Mouse (Mus musculus): ENCODE measurements around the gene Zp1. TPM values are rescaled to one million over a fixed set of nuclear protein-coding genes. Genes with fewer than 3 reads are reported as not detected.
A peak's percentile ranks its signal among the peaks of the same experiment; 100 is the strongest.

Gene Zp1
- total RNA-seq, 2 experiments from 2014 or later, result not detected

DNA sequence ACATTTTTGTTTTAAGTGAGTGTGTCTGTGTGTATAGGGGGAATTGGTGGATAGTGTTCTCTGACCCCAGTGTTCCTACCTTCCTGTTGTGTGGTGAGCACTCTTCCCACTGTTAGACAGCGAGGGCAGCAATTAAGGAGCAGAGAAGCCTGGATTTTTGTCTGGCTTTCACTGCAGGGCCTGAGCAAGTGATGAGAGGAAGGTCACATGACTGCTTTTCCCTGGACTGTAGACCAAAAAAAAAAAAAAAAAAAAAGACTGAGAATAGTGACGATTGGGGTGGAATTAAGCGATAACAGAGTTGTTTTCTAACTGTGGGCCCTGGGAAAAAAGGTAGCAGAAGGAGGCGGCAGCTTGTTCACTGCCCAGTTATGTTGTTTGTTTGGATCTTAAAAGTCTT is 6.2 kb upstream of the Zp1 start:
- intact Hi-C loops (cut with DNase I), result no loop called here
- no peak for DNase-seq

DNA sequence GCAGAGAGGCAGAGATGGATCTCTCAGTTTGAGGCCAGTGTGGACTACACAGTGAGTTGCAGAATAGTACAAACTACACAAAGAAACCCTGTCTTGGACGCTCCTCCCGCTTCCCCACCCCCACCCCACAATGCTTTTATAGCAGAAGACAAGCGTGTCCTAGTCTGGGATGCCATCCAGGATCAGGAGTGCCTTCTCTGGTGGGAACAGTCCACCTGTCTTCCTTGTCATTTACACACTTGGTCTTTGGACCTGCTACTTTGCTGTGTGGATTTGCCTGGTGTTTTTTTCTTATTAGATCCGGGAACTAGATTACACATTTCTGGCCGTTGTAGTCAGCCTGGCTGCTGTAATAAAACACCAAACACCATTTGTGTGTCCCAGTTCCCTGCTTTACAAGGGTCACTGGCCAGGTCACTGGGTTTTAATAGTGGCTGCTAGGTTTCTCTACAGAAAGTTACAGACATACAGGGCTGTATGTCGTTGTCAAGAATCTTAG is 5.7 kb upstream of the Zp1 start:
- DNase-seq, result no peak
- intact Hi-C loops (cut with DNase I), result no loop called here

DNA sequence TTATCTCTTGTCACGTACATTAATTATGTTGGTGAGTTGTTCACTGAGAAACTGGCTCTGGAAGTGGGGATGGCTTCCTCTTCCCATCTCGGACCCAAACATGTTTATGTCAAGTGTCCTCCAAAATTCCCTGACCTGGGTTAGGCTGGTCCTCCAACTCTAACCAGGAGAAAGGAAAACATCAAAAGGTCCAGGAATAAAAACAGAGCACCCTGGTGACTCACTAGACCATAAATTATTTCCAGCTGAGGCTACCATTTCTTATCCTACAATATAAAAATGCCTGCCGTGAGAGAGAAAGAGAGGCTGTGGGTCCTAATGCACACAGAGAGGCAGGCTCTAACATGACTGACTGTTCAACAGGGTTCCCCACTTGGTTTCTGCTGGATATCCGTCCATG is 3.8 kb upstream of the Zp1 start:
- no peak for DNase-seq
- intact Hi-C loops (cut with DNase I), result no loop called here

DNA sequence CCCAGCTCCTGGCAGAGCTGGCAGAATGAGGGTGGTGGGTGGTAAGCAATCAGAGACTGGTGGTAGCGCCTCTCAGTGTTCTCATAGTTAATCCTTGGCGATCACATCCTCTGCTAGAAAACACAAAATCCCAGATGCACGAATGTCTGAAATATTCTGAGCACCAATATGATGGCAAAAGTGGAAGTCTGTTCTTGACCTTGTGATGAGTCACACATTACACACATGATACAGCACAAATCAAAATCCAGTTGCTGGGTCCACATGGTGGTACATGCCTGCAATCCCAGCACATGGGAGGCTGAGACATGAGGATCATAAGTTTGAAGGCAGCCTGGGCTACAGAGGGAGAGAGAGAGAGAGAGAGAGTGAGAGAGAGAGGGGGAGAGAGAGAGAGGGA is 626 bp upstream of the Zp1 start:
- DNase-seq, result no peak
- intact Hi-C loops (cut with DNase I), result no loop called here

DNA sequence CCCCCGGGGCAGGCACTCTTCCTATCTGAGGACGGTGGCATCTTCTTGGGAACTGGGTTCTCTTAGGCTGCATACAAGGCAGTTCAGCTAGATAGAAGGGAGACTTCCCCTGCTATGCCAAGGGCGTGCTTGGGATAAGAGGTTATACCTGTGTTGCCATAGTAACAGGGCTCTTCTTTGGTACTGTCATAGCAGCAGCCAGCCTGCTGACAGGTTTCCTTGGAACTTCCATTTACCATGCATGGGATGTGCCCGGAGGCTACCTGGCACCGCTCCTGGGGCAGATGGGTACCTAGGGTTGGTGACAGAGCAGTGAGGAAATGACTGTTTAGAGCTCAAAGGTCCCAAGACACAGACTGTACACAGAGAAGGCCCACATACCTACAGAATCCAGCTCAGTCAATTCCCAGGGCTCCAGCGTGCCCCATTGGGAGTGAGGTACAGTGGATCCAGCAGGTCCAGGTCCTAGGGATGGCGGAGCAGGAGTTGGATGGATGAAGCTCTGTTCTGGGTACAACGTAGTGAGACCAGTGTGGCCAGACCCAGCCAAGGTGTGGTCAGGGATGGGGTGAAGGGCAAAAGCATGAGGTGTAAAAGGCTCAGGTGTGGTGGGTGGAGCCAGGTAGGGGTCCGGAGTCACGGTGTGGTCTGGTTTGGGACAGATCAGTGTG is 2.0 kb downstream of the Zp1 start:
- intact Hi-C loops (cut with DNase I), result no loop called here

DNA sequence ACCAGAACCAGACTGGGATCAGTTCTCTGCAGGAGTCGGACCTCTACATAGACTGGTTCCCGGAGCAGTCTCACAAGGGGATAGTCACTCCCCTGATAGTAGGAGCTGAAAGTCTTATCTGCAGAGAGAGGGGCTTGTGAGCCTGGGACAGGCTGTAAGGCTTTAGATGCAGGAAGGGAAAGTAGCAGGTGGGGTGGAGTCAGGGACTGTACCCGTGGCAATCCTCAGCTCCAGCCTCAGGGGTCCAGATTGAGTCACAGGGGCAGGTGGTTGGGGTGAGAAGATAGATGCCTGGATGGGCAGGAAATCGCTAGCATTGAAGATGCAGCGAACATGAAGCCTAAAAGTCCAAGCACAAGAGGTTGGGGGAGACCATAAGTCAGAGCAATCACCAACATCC is 3.9 kb downstream of the Zp1 start:
- intact Hi-C loops (cut with DNase I), result no loop called here
- no peak for DNase-seq

More for the DNA sequence above, 2.0 kb downstream of the Zp1 start:
- DNase-seq, result no peak

DNA sequence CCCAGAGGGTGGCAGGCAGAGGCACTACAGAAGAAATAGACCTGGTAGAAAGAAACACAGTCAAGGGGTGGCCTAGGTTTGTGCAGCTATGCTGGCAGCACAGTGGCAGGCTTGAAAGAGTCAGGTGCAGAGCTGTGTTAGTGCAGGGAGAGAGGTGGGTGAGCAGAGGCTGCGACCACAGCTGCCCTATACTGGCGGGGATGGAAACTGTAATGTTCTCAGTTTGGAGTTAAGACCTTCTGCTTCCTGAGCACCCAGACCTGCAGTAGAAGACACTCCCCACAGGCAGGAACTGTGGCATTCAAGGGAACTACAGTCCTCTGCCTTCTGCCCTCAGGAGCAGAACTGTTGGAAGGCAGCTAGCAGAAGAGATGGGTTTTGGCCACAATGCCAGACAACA is 5.6 kb downstream of the Zp1 start:
- intact Hi-C loops (cut with DNase I), result loop anchor here (5.0 kb wide), 2 partner anchors 32 to 47 kb away; partner anchors contain the start of gene Ccdc86
- no peak for DNase-seq

DNA sequence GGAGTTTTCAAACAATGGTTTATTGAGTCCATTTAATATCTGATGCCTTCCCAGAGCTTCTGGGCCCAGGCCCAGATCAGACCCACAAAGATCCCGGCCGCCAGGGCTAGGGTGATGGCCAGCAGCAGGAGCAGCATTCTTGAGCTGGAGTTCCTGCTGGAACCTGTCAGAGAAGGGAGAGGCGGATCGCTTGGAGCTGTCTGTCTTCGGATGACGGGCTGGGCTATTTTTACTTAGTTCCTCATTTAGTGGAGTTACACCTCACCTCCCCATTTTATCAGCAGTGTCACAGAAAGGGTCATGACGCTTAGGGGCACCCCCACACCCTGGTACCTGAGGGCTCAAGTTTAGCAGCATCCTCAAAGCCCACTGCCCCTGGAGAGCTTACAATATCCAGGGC is 6.1 kb downstream of the Zp1 start:
- no peak for DNase-seq
- intact Hi-C loops (cut with DNase I), result loop anchor here (5.0 kb wide), 2 partner anchors 33 to 48 kb away; partner anchors contain the start of gene Ccdc86

DNA sequence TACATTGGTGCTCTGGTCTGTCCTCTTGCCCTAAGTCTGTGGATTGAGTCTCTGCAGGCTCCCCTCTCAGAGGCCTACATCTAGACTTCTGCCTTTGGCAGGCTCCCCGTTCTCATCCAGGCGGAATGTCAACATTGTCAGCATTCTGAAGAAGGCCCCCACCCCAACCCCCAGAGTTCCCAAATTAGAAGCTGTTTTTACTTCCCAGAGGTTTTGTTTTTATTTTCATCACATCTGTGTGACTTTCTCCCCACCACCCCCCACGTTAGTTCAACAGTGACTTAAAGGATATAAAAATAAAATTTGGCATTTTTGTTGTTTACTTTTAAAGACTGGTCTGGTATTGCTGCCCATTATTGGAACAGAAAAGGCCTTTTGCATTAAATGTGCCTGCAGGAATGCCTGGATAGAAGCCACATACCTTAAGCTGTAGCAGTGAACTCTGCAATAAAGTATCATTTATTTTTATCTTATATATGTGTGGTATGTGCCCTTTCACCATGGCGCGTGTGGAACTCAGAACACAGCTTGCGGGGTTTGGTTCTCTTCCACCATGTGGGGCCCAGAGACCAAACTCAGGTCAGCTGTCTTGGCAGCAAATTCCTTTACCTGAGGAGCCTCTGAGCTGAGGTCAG is 11.2 kb downstream of the Zp1 start:
- no peak for DNase-seq
- intact Hi-C loops (cut with DNase I), result no loop called here

DNA sequence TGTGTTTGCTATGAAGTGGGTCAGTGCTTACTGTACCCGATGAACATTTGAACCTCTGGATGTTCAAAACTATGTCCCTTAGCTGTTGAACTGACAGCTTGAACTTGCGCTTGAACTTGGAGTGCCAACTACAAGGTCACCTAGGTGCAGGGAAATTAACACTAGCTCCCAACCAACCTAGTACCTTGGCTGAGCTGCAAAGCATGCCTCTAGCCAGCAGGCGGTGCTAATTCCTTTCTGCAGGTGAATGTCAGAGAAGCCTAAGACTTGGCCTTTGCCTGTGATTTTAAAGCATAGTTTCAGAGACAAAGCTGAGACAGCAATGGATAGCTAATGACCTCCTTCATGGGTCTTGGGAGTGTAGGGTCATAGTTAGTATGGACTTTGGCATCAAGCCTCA is 12.5 kb downstream of the Zp1 start:
- DNase-seq, result peak in 1 of 2 experiments; percentile 31
- intact Hi-C loops (cut with DNase I), result no loop called here

DNA sequence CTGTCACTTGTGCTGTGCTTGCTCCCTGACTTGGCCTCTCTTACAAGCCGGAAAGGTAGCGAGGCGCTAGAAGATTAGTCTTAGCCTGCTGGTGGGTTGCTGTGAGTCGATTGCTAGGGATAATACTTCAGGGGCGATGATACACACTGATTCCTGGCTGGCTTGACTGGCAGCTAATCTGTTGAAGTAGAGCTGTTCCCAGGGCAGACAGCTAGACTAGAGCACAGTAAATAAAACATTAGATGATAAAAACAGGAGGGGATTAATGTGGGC is 14.8 kb downstream of the Zp1 start:
- no peak for DNase-seq
- intact Hi-C loops (cut with DNase I), result no loop called here

DNA sequence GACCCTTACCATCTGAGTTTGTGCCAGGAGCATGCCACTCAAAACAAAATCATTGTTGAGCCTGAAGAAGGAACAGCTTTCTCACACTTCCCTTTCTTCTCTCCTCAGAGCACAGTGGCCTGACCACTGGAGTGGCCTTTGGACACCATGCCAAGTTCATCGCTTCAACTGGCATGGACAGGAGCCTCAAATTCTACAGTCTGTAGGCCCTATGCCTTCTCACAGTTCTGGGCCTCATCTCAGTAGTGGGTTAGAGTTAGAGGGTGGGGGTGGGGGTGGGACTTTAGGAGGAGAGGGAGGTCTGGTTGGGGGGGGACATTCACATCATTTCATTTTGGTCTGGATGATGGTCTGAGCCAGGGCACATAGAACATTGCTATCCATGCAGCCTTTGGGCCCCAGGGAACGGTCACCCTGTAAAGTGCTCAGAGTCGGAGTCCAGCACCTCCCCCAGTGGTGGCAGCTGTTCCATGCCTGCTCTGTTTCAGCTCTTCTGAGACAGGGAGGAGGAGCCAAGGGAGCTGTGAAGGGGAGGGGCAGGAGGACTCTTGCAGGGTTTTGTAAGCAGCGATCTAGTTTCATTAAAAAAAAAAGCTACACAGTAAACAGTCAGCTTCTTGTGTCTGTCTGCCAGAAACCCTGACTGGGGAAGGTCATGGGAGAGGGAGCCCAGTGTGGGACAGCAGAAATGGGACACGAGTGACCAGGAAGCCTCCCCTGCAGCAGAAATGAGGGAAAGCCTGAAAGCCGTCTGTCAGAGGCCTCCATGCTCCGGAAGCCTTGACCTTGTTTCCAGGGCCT is 15.3 kb downstream of the Zp1 start:
- intact Hi-C loops (cut with DNase I), result no loop called here
- DNase-seq, result peak; percentile 50 to 69

DNA sequence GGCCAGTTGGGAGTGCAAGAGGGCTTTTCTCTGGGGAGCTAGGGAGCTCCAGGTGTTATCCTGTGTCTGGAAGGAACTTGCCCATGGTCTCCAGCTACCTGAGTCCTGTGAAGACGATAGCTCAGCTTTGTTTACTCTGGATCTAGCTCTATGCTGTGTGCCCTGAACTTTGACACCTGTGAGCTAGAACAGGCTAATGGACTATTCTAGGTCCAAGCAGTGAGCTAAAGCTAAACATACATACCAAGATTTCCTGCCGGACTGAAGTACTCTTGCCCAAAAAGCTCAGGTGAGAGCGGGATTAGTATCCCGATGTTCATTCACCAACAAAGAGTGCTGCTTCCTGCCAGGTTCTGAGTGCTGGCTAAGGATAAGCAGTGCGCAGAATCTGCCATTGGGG is 15.9 kb downstream of the Zp1 start:
- no peak for DNase-seq
- intact Hi-C loops (cut with DNase I), result no loop called here

DNA sequence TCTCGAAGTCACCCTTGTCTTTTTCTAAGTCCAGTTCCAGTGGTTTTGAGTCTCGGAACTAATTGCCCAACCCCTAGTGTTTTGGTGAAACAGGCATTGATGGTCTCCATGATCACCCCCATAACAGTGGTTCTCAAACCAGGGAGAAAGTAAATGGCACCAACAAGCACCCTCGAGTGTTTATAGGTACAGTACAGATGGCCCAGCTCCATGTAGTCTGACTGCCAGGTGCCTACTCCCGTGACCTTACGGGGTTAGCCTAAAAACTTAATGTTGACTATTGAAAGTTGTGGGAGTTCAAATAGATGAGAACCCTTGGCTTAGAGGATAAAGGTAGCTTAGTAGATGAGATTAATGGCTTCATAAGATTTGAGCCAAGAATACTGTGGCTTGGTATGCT is 19.4 kb downstream of the Zp1 start:
- no peak for DNase-seq
- intact Hi-C loops (cut with DNase I), result no loop called here

DNA sequence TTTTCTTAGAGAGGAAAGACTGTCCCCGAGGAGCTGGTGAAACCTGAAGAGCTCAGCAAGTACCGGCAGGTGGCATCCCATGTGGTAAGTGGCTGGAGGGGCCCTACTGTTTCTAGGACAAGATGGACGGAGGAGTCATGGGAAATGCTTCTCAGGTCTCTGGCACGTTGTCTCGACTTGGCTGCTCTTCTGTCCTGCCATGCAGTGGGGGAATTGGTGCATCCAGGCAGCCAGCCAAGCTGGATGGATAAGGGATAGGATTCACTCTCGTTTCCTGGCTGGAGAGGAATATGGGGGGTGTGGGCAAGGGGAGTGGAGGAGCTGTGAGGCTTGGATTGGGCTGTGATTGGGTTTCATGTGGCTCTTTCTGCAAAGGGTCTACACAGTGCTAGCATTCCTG is 20.1 kb downstream of the Zp1 start:
- intact Hi-C loops (cut with DNase I), result no loop called here
- peak; percentile 38 to 46 for DNase-seq

DNA sequence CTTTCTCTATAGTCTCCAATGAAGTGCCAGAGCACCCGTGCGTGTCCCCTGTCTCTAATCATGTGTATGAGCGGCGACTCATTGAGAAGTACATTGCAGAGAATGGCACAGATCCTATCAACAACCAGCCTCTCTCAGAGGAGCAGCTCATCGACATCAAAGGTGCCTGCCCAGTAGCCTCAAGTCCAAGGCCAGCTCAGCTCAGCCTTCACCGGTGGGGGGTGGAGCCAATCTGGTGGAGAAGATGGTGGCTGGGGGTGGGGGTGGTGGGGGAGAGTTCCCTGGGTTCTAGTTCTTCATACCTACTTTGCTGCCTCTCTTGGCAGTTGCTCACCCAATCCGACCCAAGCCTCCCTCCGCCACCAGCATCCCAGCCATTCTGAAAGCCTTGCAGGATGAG is 22.9 kb downstream of the Zp1 start:
- no peak for DNase-seq
- intact Hi-C loops (cut with DNase I), result no loop called here

DNA sequence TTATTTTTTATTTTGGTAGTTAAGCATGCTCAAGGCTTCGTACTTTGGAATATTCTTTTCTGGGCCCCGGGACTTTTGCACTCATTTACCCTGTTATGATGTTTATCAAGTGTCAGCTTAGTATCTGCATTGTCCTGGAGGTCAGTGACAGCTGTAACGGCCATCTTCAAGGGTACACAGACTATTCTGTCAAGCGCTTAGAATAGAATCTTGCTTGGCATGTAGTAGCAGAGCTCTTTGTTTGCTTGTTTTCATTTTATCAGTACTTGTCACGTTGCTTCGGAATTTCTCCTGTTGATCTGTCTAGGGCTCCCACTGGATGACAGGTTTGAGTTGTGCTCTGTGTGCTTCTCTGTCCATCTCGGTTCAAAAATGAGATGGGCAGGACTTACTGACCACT is 23.6 kb downstream of the Zp1 start:
- DNase-seq, result no peak
- intact Hi-C loops (cut with DNase I), result no loop called here

DNA sequence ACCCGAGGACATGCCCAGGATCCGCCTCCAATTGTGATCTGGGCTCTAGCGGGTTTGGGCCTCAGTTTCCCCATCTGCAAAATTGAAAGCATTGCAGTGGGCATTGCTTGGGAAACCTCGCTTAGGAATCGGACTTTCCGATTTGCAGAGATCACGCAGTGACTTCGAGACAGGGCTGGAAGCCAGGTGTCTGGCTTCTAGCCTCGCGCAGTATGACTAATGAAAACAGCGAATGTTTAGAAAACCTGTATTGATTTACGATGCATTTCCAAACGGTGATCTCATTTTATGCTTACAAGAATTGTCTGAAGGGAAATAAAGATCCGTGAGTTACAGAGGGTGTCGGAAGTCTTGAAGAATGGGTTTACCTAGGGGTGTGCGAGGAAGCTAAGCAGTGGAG is 24.7 kb downstream of the Zp1 start:
- no peak for DNase-seq
- intact Hi-C loops (cut with DNase I), result loop anchor here (2.0 kb wide), 1 partner anchor 15 kb away; no protein-coding TSS in a partner anchor

DNA sequence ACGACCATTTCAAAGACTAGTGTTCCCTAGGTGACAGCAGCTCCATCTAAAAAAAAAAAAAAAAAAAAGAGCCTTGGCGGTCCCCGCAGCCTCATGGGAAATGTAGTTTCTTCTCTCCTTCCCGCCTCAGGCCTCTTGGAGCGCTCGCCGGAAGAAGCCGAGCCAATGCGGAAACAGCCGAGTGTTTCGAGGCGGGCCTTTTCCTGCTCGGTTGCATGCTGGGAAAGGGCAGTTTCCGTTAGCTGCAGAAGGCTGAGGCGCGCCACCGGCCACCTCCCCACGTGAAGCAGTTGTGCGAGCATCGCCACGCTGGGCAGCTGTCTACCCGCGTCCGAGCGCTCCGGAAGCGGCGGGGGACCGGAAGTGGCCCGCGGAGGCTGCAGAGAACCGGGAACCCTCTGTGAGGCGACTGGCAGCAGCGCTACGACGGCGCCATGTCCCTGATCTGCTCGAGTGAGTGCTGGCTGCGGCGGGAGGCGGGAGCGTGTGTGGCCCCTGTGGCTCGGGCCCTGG is 25.4 kb downstream of the Zp1 start, which contains the start of gene Prpf19:
Prpf19 (plus strand) TSS at position 216 of the 513 bp plus-strand sequence.
- DNase-seq, result peak; percentile 95
- intact Hi-C loops (cut with DNase I), result loop anchor here (2.0 kb wide), 1 partner anchor 14 kb away; no protein-coding TSS in a partner anchor

DNA sequence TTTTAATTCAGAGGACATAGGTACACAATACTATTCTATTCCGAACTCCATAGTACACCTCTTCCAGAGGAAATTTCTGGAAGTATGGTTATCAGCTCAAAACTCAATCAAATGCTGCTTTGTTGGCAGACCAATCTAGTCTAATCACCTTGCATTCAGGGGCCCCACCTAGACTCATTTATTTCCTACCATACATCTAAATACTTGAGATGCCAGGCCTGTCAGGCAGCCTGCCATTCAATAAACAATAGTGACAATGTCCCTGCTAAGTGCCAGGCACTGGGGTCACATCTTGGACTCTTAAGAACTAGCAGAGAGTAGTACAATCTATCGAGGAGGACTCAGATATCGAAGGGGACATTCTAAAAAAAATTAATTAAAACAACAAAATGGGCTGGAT is 28.2 kb downstream of the Zp1 start:
- intact Hi-C loops (cut with DNase I), result no loop called here
- no peak for DNase-seq

All from gastrocnemius, postnatal 36 days (tissue).